Mouse (Mus musculus) left cerebral cortex, postnatal 36 days (tissue): ENCODE results near the gene Galnt12. TPM values are rescaled to one million over a fixed set of nuclear protein-coding genes. Genes with fewer than 3 reads are reported as not detected.

Experiments
- DNase-seq, 2 experiments: peaks; one replicate each; pipeline ENCODE4 v3.0.0; 2021 to 2022; ENCODE audit warnings: low spot score in 2 of 2, mixed read lengths in 1 of 2
- intact Hi-C: fragments of 180-260 bp; cut with DNase I; formaldehyde crosslinking; loops from one replicate; pipeline ENCODE4 v1.15.1; 2025
- total RNA-seq, 2 experiments: library from RNA; stranded (reverse); gene quantifications; 2 replicates each; pipeline ENCODE4 v1.2.3; 2021

Galnt12 gene
- total RNA-seq, 2 experiments from 2014 or later, result 0.72 to 1.1 TPM

GRCm38 (mm10) chr4:47088671-47089070, 3.0 kb upstream of the Galnt12 start:
- intact Hi-C loops, result no loop called here
- DNase-seq, result no peak

- no peak for DNase-seq
- intact Hi-C loops, result no loop called here
These were observed 795 bp downstream of the Galnt12 start for GRCm38 (mm10) chr4:47092387-47093021.

- DNase-seq, result no peak
- intact Hi-C loops, result no loop called here
These were observed 1.5 kb downstream of the Galnt12 start for GRCm38 (mm10) chr4:47093161-47093560.

DNA sequence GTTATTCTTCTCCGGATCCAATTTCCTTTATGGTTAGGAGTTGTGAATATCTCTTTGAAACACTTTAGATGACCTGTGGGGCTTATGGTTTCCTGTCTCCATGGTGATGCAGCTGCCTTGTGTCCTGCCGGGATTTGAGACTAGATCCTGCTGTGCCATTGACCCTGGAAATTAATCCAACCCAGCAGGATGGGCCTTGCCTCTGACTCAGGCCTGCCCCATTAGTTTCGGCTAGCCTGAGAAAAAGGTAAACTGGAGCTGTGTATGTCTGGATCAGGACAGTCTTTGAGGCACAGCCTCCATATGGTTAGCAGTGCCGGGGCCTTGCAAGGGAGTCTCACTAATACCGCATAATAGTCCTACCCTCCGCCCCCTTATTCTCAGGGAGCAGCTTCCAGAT, 1.9 kb downstream of the Galnt12 start:
- intact Hi-C loops, result no loop called here
- DNase-seq, result no peak

- intact Hi-C loops, result no loop called here
- no peak for DNase-seq
These were observed 11.9 kb downstream of the Galnt12 start for GRCm38 (mm10) chr4:47103561-47103960.

- DNase-seq, result no peak
- intact Hi-C loops, result no loop called here
These were observed 20.2 kb downstream of the Galnt12 start for GRCm38 (mm10) chr4:47111885-47112284.

DNA sequence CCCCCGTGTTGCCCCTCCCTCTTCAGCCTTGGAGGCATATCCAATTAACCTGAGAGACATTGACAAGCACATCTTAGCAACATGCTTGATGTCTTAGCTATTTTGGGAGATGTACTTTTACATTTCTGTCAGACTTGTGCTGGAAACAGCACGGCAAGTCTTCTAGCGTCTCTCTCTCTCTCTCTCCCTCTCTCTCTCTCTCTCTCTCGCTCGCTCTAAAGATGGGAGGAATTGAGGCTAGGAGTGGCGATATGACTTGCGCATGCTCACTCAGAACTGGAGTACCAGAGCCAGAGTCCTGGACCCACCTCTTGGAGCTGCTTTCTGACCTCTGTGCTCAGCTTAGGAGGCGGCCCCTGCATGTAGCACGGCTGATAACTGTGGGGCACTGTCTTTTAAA, 20.9 kb downstream of the Galnt12 start:
- intact Hi-C loops, result no loop called here
- peak; percentile 17 to 20 for DNase-seq

DNA sequence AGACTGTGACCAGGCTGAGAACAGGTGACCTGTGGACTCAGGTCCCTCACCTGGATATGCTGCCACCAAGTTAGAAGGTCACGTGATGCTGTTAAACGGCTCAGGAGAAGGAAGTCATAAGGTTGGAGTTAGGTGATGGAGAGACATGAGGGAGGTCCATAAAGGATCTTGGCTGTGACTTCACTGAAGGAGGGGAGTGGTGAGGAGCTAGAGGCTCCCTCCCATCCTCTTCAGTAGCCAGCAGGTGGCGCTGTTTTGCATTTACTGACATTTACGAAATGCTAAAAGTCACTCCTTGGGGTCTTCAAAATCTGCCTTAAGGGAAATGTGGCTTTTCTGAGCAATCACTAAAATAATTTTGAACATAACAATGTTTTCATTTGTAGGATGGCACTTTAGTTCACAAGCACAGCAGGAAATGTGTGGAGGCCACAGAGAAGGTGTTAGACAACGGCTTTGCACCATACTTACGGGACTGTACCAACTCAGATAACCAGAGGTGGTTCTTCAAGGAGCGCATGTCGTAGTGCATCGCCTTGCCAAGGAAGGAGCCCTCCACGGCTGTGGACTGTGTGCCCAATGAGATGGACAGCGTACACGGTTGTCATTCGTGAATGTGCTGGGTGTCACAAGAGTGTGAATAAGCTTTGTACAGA, 30.5 kb downstream of the Galnt12 start:
- intact Hi-C loops, result loop anchor here (2.0 to 5.0 kb wide), 2 partner anchors 133 to 275 kb away; no protein-coding TSS in a partner anchor
- DNase-seq, result peak; percentile 33 to 59

- intact Hi-C loops, result loop anchor here (5.0 kb wide), 1 partner anchor 273 kb away; no protein-coding TSS in a partner anchor
- DNase-seq, result peak; percentile 38 to 60
These were observed 32.5 kb downstream of the Galnt12 start for GRCm38 (mm10) chr4:47124140-47124711.

GRCm38 (mm10) chr4:47128515-47128914, 36.8 kb downstream of the Galnt12 start:
- no peak for DNase-seq
- intact Hi-C loops, result no loop called here

GRCm38 (mm10) chr4:47129572-47129971, 37.9 kb downstream of the Galnt12 start:
- intact Hi-C loops, result no loop called here
- DNase-seq, result no peak

DNA sequence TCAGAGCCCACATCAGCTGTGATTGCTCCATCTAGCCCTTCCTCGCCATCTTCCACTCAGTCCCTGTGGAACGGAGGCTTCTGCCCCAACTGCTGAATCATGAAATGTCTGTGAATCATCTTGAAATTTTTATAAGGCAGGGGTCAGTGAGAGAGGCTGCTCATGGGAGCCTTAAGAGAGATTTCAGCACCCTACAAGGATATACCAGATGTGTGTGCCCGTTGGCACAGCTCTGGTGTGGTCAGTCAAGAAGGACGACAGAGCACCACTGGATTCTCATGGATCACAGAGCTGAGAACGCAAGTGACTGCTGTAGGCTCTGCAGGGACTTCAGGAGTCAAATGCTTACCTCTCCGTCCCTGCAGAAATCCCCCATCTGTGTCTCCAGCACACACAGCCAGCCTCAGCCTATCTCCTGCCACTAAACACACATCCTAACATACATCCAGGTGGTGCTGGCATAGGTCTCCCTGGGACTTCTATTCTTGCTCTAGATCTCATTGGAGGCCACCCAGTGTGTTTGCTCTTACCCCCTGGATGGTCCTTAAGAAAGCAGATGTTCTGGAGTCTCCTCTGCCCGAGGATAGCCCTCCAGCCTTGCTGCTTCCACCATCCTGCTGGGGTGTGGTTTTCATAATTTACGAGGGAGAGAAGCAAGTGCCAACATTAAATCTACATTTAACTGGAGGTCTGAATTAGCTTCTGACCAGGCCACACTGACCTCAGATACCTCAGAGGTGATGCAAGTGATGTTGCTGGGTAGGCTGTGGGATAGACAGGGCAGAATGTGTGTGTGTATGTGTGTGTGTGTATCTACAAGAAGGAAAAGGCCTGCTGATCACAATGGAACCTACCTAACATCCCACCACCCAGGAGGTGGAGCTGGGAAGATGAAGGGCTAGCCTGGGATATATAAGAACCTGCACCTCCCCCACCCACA, 38.7 kb downstream of the Galnt12 start:
- intact Hi-C loops, result no loop called here
- no peak for DNase-seq

DNA sequence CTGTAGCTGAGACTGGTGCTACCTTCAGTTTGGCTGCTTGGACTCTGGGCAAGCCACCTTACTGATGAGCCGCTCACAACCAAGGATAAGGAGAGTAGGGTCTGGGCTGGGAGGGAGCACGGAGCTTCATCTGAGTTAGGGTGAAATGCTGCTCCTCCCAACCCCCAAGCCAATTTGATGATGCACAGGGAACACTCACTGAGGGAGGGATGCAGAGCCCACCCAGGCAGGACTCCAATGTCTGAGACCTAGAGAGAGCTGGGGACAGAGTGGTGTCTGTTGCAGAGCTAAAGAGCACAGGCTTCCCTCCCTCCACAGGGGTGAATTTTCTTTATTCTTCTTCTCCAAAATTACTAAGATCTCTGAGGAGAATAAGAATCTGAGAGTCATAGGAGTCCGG, 40.2 kb downstream of the Galnt12 start:
- intact Hi-C loops, result no loop called here
- no peak for DNase-seq

- no peak for DNase-seq
- intact Hi-C loops, result no loop called here
These were observed 40.7 kb downstream of the Galnt12 start for GRCm38 (mm10) chr4:47132413-47132812.

GRCm38 (mm10) chr4:47136699-47137101, 45.0 kb downstream of the Galnt12 start:
- intact Hi-C loops, result no loop called here
- DNase-seq, result no peak

DNA sequence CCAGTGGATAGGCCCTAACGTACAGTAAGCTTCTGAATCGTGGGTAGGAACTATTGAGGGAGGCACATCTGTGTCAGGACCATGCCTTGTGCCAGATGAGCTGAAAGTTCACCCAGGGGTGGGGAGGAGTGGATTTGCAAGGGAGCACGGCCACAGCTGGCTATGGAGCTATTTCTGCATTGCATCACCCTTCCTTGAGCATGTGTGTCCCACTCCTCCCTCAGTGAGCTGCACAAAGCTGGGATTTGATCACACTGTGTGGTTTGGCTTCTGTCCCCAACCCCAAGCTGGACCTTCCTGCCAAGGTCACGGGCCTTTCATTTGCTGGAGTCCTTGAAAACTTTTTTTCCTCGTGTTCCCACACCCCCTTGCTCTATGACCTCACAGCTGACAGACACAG, 45.8 kb downstream of the Galnt12 start:
- intact Hi-C loops, result no loop called here

DNA sequence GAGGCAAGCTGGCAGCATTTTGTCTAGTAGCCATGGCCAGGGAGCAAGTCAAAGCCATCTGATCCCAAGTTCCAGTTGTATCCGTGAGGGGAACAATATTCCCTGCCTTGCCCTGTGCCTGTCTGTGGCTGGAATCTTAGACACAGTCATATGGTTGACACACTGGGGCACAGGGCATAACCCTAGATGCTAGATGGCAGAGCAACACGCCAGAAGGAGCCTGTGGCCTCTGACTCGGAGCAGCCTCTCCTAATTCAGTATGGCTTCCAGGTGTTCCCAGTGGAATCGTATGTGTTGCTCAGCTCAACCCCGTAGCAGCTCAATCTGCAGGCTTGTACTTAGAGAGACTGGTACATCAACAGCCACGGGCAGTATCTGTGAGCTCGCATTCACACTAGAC, 46.7 kb downstream of the Galnt12 start:
- DNase-seq, result no peak
- intact Hi-C loops, result no loop called here

More for the DNA sequence above, 45.8 kb downstream of the Galnt12 start:
- no peak for DNase-seq

DNA sequence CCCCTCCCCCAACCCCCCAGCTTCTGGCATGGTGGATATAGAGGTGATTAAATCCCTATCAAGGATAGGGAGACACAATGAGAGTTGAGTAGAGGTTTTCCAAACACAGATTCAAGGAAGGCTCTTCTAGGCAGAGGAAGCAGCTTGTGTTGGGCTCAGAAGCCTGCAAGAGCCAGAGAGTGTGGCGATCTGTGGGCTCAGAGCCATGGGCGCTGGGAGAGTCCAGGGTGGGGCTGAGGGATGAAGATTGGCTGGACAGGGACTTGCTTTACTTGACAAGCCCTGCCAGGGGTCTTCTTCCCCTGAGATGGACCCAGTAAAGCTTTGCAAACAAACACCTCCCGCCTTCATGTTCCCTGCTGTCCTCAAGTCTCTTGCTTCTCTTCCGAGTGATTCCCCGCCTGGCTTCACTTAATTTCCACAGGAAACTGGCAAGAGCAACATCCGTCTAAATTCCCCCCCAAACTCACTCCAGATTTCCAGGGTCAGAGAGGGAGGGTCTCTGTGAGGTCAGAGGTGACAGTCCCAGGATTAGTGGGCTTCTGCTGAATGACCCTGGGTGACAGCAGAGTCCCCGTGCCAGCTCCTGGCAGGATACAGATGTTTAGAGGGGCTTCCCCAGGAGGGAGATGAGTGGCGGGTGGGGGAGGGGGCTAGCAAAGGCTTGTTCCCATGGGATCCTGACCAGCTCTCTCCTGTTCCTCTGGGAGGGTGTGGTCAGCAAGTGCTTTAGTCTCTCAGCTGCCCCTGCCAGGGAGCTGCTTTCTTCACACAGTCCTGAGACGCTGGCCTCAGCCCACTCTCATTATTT, 47.5 kb downstream of the Galnt12 start:
- intact Hi-C loops, result no loop called here
- DNase-seq, result no peak

DNA sequence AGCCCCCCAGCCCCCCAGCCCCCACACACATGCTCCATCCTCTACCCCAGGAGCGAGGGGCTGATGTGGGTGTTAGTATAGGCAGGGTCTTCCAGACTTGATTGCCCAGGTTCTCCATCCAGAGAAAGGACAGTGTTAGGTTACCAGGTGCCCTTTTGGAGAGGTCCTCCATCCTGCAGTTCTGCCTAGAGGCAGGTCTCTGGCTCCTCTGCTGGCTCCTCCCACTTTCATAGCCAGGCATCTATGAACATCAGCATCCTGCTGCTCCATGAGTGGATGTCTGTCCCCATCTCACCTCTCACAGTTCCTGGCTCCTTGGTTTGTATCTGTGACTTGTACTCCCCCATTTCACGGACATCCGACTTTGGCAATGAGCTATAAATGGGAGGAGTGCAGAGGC, 48.6 kb downstream of the Galnt12 start:
- no peak for DNase-seq
- intact Hi-C loops, result no loop called here
